Mouse (Mus musculus) brown adipose tissue, adult 24 weeks (tissue): Measurements from ENCODE around the gene Gjb3. TPM values are rescaled to one million over a fixed set of nuclear protein-coding genes. Genes with fewer than 3 reads are reported as not detected.

Source experiments
- H3K27ac ChIP-seq: fragments of 200-500 bp; replicated peaks from 2 replicates; pipeline ENCODE4 v1.5.1; 2012; ENCODE audit warnings: low read depth, mild to moderate bottlenecking, low read length
- H3K4me1 ChIP-seq: fragments of 200-500 bp; 2 replicates; pipeline ENCODE4 v1.6.1; 2012; ENCODE audit warnings: low read length, mixed read lengths; ENCODE audit not compliant: control insufficient read depth, insufficient read depth, insufficient read length
- H3K4me3 ChIP-seq: fragments of 200-500 bp; 2 replicates; pipeline ENCODE4 v1.5.1; 2012; ENCODE audit warnings: low read depth, mild to moderate bottlenecking, low read length, moderate library complexity; ENCODE audit not compliant: insufficient read depth
- polyA plus RNA-seq: library from polyadenylated mRNA; stranded (reverse); fragments of >200 nt; gene quantifications from 2 replicates; pipeline ENCODE4 v1.2.4, GENCODE M21; 2012; ENCODE audit not compliant: missing spikeins, insufficient read depth, insufficient read length

Gjb3 gene
- polyA plus RNA-seq, 1 experiment: not detected

- peak overlapping the region; percentile 70 for H3K27ac ChIP-seq
- H3K4me3 ChIP-seq: no peak overlapping the region
- H3K4me1 ChIP-seq: peaks cover 10% of the 10 kb centered on the region; the same call in 1 of the 2 replicates
Measured at GRCm38 (mm10) chr4:127279241-127279640, 51.4 kb downstream of the Gjb3 start.

- peak overlapping the region; percentile 70 for H3K27ac ChIP-seq
- H3K4me1 ChIP-seq: peaks cover 10% of the 10 kb centered on the region; the same call in 1 of the 2 replicates
- H3K4me3 ChIP-seq: no peak overlapping the region
Measured at GRCm38 (mm10) chr4:127278451-127279001, 52.1 kb downstream of the Gjb3 start.

Other genes with a start within 250 kb of the Gjb3 start
- gene Tmem35b, start 207.2 kb downstream of the Gjb3 start, polyA plus RNA-seq: 10.2 and 15.4 TPM in 2 replicates
- not detected in 2 replicates for gene Dlgap3, start 161.6 kb downstream of the Gjb3 start, polyA plus RNA-seq
- 30.7 and 42.6 TPM in 2 replicates for gene Smim12, start 87.1 kb downstream of the Gjb3 start, polyA plus RNA-seq
- 2.3 and 3.4 TPM in 2 replicates for gene Gja4, start 16.8 kb downstream of the Gjb3 start, polyA plus RNA-seq
- gene Gjb4, start 23.2 kb upstream of the Gjb3 start, polyA plus RNA-seq: not detected in 2 replicates
- gene Gjb5, start 27.3 kb upstream of the Gjb3 start, polyA plus RNA-seq: not detected in 2 replicates